Mouse (Mus musculus): ENCODE results near the gene Blm.

Gene Blm

DNA sequence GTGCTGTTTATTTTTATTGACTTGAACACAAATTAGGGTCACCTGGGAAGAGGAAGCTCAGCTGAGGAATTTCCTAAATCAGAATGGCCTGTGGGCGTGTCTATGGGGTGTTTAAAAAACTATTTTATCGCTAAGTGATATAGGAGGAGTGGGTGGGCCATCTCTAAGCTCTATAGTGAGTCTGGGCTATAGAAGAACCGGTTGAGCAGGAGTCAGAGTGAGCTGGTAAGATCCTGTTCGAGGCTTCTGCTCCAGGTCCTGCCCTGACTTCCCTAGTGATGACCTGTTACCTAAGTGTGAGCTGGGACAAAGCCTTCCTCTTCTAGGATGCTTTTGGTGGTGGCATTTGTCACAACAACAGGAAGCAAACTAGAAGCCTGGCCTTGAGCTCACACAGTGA, 94.2 kb downstream of the Blm start:
- CTCF ChIA-PET = no interaction called here

DNA sequence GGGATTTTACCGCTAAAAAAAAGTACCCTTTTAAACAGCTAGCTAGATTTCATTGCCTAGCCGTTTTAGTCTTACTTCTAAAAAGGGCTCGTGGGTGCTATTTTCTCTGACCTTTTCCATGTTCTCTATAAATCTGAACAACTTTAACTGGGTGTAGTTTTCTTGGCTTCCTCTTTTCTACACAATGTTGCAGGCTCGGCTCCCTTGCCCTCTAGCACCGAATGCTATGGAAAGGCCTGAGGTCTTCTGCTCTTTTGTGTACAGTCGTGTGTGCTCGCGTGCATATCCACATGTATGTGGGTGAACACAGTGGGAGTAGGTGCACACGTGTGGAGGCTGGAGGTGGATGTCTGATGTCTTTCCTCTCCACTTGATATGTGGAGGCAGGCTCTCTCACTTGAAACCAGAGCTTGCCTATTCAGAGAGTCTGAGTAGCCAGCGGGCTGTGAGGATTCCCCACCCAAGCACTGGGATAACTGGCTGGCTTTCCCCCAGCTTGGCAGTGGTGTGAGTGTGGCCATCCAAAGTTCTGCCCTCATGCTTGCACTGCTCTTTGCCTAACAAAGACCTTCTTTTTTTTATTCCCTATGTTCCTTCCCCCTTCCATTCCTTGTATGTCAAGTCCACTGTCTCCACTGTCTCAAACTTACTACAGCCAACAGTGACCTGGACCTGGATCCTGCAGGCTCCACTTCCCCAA, 95.0 kb downstream of the Blm start:
- CTCF ChIA-PET = no interaction called here

DNA sequence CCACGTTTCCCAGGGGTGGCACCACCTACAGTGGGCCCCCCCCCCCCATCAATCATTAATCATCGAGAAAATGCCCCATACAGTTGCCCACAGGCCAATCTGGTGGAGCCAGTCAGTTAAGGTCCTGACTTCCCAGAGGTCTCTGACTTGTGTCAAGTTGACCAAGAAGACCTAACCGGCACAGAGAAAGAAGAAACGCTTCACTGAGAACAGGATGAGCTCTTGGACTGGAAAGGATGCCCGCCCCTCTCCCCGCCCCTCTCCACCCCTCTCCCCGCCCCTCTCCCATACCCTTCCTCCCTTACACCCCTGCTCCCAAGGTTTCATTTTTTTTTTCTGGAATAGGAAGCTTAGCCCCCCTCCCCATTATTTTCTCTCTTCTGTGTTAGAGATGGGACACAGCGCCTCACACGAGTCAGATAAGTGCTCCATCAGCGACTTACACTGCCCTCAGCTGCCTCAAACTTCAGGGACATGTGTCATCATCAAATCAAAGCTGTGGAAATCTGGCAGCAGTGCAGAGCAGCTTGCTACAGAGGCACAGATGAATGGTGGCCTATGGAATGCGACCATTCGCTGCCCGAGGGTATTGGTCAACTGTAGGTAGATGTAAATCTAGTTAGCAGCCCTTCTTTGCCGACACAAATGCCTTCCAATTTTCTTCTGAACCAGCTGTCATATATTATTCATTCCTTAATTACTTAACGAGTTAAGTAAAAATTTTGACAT, 95.7 kb downstream of the Blm start:
- CTCF ChIA-PET = interaction anchor here (0.7 to 0.8 kb wide), 2 partner anchors 13 to 59 kb away, joined by 3 to 4 read pairs; no protein-coding TSS in a partner anchor

DNA sequence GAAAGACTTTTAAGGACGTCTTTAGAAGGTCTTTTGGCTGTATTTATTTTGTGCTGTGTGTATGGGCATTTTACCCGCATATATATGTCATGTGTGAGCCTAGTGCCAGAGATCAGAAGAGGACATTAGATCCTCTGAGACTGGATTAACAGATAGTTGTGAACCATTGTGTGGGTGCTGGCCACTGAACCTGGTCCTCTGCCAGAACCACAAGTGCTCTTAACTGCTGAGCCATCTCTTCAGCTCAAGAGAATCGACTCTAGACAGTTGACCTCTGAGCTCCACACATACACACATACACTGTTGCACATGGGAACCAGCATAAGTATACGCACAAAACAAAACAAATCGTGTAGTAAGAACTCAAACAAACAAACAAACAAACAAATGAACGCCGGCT, 98.3 kb downstream of the Blm start:
- CTCF ChIA-PET = interaction anchor here (0.7 kb wide), 1 partner anchor 13 kb away, joined by 4 read pairs; no protein-coding TSS in a partner anchor

DNA sequence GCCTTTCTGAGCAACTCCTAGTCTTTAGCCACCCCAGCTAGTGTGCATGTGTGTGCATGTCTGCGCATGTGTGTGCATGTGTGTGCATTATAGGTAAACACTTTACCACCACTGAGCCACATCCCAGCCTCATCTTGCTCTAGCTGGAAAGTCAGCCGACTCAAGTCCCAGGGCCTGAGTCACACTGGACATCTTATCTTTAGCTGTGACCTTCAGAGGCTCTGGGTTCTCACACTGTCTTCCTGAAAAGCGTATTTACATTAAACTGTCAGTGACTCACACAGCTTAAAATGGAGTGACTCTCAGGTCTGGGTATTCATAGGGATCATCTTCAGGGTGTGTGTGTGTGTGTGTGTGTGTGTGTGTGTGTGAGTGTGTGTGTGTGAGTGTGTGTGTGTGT, 99.3 kb downstream of the Blm start:
- CTCF ChIA-PET = no interaction called here

DNA sequence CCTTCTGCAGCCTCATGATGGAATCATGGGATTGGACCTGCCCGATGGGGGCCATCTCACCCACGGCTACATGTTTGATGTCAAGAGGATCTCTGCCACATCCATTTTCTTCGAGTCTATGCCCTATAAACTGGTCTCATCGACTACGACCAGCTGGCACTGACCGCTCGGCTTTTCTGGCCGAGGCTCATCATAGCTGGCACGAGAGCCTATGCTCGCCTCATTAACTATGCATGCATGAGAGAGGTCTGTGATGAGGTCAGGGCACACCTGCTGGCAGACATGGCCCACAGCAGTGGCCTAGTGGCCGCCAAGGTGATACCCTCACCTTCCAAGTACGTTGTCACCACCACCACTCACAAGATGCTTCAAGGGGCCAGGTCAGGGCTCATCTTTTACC, 105.3 kb downstream of the Blm start:
- CTCF ChIA-PET = no interaction called here

DNA sequence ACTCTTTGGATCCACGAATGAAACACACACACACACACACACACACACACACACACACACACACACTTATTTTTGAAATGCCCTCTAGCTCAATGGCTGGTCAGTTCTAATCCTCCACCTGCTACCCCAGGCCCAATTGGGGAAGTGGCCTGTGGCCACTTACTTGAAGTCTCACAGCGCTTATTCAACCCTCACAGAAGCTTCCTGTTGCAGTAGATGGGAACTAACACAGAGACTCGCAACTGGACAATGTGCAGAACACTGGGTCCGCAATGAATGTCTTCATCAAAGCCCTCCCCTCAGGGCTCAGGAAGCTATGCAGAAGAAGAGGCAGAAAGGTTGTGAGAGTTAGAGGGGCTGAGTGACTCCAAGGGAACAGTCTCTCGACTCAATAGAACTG, 107.2 kb downstream of the Blm start:
- CTCF ChIA-PET = no interaction called here

DNA sequence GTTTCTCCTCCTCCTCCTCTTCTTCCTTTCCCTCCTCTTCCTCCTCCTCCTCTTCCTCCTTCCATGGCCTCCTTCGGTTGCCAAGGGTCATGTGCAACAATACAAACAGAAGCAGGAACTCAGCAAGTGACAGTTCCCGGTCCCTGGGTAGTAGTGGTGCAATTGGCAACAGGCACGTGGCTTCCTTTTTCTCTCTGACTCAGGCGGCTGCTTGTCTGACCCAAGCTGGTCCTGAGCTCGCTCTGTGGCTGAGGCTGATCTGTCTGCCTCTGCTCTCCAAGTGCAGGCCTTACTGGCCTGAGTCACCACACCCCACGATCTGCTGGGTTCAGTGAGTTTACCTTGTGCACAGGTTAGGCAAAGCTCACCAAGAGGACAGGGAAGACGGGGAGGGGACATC, 108.6 kb downstream of the Blm start:
- CTCF ChIA-PET = interaction anchor here (0.9 kb wide), 1 partner anchor 12 kb away, joined by 4 read pairs; no protein-coding TSS in a partner anchor

DNA sequence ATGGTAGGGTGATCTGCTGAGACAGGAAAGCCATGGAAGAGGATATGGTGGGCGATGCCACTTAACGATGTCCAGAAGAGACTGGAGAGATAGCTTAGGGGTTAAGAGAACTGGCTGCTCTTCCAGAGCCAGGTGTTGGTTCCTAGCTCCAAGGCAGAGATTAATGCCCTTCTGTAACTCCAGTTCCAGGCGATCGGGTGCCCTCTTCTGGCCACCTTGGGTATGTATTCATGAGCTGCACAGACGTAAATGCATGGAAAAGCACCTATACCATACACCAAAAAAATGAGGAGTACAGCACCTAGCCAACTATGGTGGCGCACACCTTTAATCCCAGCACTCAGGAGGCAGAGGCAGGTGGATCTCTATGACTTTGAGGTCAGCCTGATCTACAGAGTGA, 110.2 kb downstream of the Blm start:
- CTCF ChIA-PET = interaction anchor here (0.8 kb wide), 1 partner anchor 38 kb away, joined by 4 read pairs; no protein-coding TSS in a partner anchor

DNA sequence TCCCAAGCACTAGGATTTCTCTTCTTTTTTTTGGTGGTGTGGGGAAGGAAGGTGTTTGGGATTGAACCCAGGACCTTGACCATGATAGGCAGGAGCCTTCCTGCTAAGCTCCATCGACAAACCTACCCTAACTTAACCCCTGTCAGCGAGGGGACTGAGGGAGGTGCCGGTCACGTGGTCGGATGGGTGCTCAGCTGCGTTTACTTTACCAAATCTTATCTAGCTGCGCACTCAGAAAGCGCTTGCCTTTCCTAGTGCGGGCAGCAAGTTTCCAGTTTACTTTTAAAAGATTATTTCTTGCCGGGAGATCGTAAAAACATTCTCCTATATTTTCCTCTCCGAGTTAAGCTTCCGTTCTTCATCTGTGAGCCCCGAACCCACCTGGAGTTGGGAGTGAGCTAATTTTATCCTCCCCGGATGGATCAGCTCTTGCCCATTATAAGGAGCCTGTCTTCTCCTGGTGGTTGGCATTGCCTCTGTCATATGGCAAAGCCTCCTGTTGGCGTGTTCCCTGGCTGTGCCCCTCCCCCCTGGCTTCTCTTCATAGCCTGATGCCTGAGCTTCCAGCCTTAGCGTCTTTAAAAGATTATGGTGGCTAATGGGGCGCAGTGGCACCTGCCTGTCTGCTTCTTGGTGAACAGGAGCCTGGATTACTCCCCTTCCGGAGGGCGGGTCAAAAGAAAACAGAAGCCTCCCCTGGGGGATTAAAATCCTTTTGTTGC, 112.0 kb downstream of the Blm start:
- CTCF ChIA-PET = no interaction called here

DNA sequence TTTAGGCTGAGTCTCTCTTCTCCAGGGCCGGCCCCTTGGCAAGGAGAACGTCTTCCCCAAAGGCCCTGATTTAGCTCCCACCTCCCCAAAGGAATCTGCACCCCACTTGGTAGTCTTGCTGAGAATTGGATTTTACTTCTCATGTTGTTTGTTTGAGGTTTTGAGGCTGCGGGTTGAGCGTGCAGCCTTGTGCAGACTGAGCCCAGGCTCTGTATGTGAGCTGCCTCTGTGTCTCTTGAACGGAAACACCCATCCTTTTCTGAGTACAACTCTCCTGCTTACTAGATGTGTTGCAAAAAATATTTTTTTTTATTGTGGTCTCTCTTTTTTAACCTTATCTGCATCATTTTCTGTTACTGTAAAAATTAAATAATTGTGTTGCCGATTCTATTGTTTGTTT, 113.3 kb downstream of the Blm start:
- CTCF ChIA-PET = no interaction called here

DNA sequence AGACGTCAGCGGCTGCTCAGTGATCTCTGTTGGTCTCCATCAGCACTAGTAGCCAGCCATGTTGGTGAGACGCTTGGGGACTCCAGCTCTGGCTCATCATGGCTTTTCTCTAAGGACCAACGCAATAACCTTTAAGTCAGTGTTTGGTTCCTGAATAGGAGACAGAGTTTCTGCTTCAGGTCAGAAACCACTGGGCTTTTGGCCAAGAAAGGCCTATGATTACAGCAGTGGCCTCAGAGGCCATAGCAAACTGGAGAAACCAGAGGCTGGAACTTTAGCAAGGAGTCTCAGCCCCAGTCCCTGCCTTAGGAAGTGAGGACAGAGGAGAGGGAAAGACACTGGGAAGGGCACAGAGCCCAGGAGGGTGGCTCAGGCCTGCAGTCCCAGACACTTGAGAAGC, 114.3 kb downstream of the Blm start:
- CTCF ChIA-PET = no interaction called here

DNA sequence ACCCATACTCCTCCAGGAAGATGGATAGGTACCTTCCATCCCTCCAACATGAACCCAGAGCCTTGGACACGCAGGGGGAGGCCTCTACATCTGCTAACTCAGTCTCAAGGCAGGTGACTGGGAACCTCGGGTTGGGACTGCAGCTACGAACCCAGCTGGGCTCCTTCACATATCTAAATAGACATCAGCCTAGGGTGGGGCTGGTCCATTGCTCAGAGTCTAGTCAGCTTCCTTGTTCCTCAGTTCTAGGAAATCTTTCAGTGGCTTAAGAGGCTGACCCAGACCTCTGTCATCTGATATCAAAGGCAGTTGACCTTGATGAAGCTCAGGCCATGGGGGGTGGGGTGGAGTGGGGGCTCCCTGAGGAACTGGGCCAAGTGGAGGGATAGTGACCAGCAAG, 115.6 kb downstream of the Blm start:
- CTCF ChIA-PET = no interaction called here

DNA sequence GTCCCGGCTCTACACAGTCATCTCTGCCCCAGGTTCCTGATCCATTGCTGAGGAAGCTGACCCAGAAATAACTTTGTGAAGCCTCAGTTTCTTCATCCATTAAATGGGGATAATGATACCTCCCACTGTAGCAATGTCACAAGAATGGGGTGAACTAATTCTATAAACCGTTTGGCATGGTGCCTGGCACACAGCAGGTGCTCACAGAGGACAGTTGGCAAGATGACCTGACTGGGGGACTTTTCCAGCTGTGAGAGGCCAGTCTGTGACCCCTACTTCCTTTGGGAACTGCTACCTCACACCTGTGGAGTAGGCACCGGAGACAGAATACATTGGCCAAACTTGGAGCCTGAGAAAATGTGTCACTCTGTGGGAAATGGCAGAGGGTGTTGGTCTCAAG, 116.9 kb downstream of the Blm start:
- CTCF ChIA-PET = no interaction called here

DNA sequence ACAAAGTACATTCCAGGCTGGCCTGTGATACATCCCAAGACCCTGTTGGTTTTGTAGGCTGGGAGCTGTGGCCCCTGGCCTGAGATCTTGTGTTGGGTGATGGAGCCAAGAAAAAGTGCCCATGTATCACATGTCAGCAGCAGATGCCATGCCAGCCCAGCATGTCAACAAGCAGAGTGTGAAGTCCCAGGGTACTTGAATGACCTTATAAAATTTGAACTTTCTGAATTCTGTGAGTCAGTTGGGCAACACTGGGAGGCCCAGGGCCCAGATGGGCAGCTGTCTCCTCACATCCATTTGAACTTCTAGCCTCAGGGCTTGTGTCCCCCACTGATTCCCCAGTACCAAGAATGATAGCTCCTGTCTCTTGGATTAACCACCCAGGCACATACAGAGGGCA, 117.3 kb downstream of the Blm start:
- CTCF ChIA-PET = no interaction called here

DNA sequence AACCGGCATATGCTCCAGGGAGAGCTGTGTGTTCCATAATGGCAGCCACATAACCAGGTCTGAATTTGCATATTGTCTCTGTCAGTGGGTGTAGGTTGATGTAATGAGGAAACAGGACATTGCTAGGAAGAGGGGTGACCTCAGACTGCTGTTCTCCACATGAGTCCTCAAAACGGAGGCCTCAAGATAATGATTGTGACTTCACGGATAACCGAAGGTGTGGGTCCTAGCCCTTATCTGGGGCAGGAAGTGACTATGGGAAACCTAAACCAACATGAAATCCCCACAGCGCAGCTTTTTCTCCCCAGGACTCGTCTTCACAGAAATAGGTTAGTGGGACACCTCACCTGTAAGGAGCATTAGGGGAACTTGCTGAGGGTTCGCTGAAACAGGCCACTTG, 118.0 kb downstream of the Blm start:
- CTCF ChIA-PET = no interaction called here

DNA sequence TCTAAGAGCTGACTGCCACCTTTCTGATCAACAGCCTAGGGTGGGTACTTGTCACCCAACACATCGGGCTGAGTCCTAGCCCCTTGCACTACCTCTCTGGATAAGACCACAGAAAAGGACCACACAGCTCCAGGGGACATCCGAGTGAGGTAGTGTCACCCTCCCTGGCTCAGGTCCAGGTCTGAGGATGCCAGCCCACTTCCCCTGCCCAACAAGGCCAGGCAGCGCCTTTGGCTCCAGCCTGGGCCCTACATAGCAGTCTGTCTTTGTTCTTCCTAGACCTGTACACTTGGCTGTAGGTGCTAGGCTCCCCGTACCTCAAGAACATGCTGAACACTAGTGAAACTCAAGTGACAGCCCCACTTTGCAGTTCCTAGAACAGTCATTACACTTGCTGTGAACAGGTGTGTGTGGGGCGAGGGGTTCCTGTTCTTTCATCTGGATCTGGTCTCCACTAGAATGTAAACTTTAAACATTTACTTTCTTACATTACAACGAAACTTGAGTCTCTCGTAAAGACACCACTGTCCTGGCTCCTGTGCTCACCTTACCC, 120.5 kb downstream of the Blm start:
- CTCF ChIA-PET = no interaction called here

DNA sequence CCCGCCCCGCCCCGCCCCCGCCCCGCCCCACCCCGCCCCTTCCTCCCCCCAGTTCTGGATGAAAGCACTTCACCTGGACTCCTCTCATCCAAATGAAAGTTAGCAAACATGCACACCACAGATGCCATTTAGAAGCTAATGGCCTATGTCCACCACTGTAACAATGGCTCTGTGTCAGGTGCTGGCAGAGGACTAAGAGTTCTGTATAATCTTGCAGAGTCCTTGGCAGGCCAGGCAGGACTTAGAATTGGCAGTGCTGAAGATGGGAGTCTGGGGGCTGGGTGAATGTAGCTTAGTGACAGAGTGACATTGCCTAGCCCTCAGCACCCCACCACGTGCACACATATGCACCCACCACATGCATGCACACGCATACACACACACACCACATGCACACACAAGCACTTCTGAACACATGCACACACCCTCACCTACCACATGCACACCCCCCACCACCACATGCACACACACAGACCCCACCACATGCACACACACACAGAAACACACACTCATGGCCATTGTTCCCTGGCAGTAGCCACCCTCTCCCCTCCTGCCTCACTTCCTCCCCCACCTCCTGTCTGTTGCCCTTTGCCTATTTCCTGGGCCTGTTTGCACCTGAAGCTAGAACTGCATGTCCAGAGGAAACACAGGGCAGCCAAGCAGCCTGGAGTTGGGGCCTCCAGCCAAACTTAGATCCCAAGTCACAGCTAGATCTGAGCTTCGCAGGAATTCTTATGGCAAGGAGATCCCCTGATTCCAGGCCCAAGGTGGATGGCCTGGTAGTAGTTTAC, 121.2 kb downstream of the Blm start:
- CTCF ChIA-PET = interaction anchor here (0.6 kb wide), 1 partner anchor 42 kb away, joined by 12 read pairs; no protein-coding TSS in a partner anchor

DNA sequence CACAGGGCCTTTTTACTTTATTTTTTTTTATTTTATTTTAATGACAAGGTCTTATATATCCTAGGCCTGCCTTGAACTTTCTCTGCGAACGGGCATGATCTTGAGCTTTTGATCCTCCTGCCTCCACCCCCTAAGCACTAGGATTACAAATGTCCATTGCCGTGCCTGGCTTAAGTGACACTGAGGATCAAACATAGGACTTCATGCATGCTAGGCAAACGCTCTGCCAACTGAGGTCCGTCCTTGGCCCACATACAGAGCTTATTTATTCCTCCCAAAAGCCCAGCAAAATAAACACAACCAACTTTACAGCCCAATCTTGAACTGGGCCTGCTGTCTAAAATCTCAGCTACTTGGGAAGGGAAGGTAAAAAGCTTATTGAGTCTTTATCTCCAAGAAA, 122.1 kb downstream of the Blm start:
- CTCF ChIA-PET = no interaction called here

DNA sequence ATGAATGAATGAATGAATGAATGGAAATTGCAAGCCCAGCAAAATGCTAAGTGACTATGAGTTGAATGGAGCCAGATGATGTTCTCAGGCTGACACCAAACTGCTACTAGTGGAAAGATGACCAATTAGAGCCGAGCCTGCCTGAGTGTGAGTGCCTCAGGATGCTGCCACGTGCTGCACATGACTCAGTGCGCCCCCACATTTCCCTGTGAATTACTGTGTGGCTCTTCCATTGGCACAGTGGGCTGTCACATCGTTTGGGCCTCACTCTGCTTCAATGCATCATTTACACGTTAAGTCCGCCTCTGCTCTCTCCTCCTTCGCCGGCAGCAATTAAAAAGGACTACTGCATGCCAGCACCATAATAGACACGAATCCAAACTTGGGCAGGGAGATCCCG, 122.6 kb downstream of the Blm start:
- CTCF ChIA-PET = no interaction called here

DNA sequence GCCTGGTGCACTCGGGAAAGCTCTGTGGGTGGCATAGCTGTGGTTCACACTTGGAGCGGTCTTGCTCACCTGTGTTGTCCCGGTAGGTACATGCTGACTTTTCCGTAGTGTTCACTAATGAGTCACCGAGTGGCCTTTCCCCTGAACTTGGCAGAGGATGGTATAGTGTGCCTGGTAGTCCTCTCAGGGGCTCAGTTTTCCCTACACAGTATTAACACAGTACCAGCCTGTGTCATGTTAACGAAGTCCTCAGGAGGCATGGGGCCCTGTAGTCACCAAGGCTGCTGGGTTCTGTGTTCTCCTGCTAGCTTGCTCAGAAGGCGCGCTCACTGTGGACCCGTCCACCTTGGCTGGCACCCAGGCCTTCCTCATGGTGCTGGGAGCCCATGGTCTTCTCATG, 124.5 kb downstream of the Blm start:
- CTCF ChIA-PET = no interaction called here

DNA sequence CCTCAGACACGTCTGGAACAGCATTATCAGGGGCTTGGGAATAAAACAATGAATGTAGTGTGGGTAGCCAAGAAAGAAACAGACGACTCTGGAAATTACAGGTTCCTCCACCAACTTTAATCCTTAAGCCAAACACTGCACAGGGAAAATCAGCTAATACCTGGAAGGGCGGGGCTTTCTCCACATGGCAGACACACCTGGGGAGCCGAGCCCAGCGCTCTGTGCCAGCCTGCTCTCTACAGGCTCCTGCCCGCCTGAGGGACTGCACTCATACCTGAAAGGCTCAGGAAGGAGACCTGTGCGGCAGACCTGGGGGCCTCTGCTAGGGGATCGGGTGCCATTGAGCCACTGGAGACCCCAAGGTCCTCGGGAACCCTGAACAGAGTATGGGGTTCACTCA, 127.2 kb downstream of the Blm start:
- CTCF ChIA-PET = no interaction called here

Data from spleen, embryonic (tissue).